Mouse (Mus musculus) lung, adult 18-20 months (tissue): ENCODE measurements around the gene Tyrobp.
A peak's percentile ranks its signal among the peaks of the same experiment; 100 is the strongest.

Source experiments
- DNase-seq, 2 experiments: peaks; one replicate each; pipeline ENCODE4 v3.0.0; 2022; ENCODE audit warnings: mixed read lengths in 2 of 2

Tyrobp gene

DNA sequence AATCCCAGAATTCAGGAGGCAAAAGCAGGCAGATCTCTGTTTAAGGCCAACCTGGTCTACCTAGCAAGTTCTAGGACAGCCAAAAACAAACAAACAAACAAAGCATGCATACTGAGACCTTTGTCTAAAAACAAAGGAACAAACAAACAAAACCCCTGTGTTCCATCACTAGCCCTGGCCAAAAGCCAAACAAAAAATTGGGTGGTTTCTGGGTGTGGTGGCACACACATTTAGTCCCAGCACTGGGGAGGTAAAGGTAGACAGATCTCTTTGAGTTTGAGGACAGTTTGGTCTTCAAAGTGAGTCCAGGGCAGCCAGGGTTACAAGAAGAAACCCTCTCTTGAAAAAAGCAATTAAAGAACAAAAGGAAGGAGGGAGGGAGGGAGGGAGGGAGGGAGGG, 15.8 kb downstream of the Tyrobp start:
- no peak for DNase-seq

DNA sequence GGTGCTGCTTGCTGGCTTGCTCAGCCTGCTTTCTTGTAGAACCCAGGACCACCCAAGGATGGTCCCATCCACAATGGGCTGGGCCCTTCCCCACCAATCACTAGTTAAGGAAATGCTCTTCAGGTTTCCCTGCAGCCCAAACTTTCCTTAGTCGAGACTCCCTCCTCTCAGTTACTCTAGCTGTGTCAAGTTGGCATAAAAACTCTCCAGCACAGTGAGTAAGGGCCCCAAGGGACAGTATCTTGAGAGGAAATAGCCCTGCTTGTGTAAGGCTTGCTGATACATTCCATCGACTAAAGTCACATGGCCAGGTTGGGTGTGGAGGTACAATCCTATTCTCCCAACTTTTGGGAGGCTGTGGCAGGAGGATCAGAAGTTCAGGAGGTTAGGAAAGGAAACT, 16.6 kb downstream of the Tyrobp start:
- no peak for DNase-seq

DNA sequence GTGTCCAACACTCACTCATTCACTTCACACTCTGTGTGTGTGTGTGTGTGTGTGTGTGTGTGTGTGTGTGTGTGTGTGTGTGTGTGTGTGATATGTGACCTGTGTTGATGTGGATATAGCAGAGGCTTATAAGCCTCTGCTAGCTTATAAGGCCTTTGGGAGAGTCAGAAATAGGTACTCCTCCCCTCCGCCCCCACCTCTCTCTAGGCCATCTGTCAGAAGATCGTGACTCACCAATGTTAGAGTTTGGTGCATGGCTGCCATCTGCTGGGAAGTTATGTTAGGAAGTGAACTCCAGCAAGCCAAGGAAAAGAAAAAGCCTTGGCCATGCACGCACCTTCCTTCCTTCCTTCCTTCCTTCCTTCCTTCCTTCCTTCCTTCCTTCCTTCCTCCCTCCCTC, 18.2 kb downstream of the Tyrobp start:
- peak; percentile 45 to 48 for DNase-seq

DNA sequence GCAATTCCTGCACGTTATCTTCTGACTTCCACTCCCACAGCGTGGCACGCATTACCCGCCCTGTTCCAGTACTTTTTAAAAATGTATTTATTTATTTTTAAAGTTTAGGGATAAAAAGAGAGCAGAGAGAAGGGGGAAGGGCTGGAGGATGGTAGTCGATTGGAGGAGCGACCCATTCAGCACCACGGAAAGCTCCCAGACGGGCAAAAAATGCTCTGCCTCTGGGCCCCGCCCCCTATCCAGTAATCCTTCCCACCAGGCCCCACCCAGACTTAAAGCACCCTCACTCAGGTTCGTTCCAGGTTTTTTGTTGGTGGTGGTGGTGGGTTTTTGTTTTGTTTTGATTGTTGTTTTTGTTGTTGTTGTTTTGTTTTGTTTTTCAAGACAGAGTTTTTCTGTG, 20.7 kb downstream of the Tyrobp start:
- DNase-seq, result peak in 1 of 2 experiments; percentile 34

DNA sequence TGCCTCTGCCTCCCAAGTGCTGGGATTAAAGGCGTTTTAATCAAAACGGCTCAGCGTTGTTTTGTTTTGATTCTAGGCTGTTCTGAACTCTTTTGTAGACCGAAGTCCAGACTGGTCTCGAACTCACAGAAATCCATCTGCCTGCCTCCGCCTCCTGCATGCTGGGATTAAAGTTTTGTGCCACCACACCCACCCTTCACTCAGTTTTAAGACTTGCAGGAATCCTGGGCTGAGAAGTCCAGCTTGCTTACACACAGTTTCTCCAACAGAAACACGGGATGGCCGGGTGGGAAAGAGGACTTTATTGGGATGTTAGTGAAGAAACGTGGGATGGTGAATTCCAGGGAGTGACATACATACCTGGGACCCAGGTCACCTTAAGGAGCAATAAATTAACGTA, 21.1 kb downstream of the Tyrobp start:
- no peak for DNase-seq

DNA sequence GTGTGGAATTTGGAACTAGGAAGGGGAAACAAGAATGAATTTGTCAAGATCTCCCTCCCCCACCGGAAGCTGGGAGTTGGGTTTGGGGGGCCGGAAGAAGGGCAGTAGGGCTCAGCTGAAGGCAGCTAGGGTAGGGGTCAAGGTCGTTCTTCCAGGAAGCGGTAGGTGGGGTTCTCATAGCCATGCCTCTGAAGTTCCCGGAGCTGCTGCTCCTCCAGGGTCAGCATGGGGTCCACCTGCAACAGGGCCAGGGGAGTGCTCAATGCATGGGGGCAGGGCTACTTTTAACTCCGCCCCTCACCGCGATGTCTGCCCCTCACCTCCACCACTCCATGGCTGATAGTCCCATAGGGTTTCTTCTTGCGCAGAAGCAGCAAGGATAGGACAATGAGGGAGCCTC, 21.6 kb downstream of the Tyrobp start:
- no peak for DNase-seq

DNA sequence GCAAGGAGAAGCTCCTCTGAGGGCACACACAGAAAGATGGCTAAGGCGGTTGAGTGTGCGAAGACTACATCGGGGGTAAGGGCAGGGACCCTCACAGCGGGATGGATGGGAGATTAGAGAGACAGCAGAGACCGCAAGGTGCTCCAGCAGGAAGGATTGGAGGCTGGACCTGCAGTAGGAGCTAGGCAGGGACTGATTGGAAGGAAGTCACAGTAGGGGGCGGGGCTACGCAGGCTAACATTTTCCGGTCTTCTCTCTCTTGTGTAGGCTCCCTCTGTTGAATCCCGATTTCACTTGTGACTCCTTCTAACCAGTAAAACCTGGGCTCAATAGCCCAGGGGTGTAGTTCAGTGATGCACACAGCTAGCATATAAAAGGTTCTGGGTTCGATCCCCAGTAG, 23.3 kb downstream of the Tyrobp start:
- no peak for DNase-seq

DNA sequence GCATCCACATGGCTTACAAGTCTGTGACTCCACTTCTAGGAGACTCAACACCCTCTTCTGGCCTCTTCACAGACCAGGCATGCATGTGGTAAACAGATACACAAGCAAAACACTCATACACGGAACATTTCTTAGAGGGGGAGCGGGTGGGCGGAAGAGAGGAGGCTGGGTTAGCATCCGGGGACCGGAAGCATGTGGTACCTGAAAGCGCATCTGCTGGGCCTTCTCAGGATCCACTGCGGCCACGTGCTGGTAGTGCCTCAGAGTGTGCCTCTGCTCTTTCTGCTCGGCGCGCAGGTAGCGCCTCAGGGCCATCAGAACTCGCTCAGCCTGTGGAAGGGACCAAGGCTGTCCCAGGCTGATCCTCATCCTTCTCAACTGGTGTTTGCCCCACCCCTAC, 26.2 kb downstream of the Tyrobp start:
- DNase-seq, result no peak

DNA sequence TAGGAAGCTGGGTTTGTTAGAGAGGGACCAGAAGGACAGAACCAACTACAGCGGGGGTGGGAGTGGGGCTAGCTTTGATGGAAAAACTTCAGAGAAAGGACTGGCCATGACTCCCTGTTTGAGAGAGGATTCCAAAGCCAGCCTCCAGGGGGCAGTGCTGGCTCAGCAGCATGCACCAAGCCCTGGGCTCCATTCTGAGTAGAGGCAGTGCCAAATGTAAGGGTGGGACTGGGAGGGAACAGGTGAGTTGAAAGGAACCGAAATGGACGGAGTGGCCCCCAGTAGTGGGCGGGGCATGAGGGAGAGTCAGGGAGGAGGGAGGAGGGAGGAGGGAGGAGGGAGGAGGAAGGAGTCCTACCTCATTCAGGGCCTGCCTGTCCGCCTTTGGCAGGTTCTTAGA, 27.1 kb downstream of the Tyrobp start:
- peak in 1 of 2 experiments; percentile 19 for DNase-seq

DNA sequence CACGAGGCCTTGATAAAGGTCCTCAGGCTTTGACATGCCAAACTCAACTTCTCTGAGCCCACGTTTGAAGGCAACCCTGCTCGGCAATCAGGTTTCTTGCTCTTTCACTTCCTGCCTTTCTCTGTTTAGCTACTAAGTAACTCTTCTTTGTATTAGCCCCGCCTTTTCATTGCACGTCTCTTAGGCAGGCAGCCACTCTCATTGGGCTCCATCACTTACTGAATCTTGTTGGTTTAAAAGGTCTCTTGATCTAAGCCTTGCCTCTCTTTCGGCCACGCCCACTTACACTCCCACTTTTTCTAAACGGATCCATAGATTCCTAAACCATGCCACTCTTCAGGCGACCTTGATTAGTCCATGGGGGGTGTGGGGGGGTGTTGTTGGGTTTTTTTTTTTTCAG, 30.1 kb downstream of the Tyrobp start:
- no peak for DNase-seq

DNA sequence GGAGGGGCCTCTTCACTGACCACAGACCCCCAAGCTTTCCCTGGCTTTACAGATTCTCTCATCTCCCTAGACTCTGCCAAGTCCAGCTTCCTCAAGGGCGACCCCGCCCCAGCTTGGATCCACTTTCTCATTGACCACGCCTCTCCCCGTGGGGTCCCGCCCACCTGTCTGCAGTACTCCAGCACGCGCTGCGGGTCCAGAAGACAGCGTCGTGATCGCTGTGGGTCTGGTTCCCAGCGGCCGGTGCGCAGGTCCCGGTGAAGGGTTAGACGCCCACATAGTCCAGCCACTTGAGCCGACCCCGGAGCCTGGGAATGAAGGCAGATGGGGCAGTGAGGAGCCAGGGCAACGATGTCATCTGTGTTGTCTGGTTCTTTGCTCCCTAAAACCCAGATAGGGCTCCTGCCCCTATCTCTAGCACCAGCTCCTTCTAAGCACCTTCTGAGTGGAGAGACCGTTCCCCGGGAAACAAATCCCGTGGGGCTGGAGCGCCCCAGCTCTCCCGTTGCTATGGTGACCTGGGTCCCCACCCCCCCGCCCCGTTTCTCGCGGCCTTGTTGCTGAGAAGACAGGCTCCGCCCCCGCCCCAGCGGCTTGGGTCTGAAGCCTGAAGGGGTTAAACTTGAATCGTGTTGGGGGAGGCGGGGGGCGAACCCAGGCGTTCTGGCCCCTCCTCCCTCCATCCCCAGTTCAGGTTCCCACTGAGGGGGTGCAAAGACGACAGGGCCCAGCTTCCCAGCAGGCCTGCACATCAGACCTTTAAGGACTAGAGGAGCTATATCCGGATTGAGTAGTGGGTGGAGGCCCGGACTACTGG, 30.8 kb downstream of the Tyrobp start:
- peak in 1 of 2 experiments; percentile 30 for DNase-seq

DNA sequence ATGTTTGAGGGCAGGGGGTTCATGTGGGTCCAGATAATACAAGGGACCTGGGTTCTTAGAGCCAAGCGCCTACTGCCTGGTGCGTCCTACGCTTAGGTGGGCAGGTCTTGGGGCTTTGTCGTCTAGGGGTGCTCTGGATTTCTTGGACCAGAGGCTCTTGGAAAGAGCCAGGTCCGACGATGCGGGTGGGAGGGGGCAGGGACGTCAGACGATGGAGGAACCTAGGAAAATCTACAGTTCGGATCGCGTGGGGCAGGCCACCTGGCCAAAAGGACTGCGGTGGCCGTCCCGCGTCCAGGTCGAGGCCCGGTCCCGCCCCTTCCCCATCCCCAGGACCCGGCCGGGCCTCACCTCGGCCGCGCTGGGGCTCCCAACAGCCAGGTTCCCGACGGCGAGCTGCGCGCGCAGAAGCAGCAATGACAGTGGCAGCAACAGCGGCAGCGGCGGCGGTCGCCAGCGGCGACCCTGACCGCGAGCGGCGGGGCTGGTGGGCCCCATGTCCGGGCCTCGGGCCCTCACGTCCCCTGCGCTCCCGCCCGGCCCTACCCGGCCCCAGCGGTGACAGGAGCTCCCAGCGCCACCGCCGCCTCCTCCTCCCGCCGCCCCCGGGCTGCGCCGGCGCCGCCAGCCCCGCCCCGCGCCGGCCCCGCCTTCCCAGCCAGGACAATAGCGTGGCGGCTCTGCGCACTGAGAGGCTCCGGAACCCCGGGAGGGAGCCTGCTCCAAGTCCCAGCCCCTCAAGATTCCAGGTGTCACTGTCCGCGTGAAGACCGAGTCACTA, 31.6 kb downstream of the Tyrobp start, which contains the start of gene Aplp1:
Gene Aplp1 (minus strand): TSS at position 565 of the 781 bp plus-strand sequence.
- DNase-seq, result peak; percentile 42 to 47

DNA sequence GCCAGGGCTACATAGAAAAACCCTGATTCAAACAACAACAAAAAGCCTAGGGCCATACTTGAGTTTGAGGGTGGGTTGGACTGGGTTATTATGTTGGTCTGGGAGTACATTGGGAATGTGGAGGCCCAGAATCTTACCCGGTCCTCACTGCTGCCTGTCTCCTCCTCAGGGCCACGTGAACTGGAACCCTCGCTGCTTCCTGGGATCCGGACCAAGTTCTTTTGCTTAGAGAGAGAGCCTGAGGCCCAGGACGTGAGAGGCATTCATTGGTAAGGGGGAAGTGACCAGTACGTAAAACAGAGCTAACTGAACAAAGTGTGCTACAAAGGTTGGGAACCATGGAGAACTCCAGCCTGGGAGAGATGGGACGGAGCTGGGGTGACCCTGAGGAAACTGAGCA, 36.7 kb downstream of the Tyrobp start:
- DNase-seq, result no peak

DNA sequence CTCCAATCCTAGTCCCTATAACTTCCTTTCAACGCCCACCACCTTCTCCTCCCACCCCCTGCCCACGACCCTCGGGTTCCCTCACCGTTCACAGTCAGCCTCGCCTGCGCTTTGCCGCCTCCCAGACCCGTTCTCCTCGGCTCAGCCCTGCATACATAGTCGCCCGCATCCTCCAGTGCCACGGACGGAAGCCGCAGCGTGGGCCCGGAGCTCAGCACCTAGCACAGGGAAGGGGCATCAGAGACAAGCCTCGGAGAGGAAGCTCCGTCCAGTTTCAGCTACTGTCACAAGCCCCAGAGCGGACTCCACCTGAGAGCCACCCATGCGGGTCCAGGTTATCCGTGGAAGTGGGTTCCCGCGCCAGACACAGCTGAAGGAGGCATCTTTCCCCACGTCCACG, 39.8 kb downstream of the Tyrobp start:
- DNase-seq, result no peak

DNA sequence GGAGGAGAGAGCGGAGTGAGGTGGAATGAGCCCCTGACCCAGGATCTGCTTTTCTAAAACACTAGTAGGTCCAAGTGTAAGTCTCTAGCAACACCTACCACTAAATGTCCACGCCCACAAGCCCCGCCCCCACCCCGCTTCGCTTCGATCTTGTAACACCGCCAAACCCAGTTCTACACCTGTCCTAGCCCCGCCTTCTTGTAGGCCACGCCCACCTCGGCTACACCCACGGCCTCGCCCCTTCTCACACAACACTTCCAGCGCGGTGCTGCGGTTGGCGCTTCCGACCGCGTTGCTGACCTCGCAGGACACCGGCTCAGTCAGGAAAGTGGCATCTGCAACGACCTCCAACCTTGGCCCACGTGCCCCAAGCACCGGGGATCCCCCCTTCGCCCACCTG, 40.2 kb downstream of the Tyrobp start:
- peak; percentile 59 to 67 for DNase-seq

DNA sequence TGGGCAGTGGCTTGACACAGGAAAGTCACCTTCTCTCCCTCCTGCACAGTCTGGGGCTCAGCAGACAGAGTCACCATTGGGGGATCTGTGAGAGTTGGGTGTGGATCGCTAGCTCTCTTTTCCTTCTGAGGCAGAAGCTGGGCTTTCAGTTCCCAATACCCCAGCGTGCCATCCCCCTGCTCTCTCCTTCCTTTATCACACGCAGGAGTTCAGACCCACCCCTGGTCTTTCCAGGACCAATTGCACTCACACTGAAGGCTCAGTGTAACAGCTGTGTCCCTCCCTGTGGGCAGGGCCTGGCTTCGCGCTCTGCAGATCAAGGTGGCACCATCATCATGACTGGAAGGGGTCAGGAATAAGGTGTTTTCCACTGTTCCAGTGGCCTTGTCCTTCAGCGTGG, 40.7 kb downstream of the Tyrobp start:
- no peak for DNase-seq

DNA sequence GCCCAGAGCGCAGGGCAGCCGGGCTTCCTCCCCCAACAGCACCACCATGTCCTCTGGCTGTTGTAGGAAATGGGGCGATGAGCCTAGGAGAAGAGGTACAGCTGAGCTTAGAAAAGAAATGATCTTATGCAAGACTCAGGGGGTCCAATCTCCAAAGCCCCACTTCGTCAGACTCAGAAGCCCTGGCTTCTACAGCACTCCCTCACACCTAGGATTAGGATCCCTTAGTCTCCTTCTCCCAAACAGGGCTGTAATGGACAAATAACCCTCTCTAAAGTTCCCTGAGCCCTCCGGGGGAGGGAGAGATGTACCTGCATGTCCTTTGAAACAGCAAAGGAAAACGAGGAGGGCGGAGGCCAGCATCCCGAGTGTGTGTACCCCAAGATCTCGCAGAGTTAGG, 42.9 kb downstream of the Tyrobp start:
- no peak for DNase-seq

DNA sequence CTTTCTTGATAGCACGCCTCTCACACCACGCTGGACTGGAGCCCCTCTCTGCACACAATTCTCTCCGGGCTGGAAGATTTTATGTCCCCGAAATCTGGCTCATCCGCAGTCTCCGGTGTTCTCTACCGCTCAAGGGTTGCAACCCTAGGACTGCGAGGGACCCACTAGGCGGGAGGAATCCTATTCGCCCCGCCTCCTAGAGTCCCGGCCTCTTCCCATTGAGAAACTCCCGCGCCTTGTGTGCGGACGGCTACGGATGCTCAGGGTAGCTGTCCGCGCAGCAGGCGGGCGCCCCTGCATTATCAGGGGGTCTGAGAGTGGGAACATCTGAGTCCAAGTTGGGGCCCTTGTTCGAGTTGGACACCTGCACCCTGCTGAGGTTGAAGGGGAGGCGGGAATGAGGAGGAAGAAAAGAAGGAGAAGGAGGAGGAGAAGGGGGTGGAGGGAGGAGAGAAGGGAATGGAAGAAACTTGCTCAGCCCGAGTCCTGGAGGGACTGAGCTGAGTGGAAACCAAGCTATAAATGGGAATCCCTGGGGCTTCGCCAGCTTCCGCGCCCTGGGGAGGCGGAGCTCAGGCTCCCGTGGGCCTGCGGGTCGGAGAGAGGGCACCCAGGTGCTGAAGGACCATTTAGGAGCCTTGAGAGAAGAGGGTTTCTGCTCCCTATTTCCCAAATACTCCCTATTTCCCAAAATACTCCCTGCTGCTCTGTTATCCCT, 43.5 kb downstream of the Tyrobp start:
- DNase-seq, result no peak

DNA sequence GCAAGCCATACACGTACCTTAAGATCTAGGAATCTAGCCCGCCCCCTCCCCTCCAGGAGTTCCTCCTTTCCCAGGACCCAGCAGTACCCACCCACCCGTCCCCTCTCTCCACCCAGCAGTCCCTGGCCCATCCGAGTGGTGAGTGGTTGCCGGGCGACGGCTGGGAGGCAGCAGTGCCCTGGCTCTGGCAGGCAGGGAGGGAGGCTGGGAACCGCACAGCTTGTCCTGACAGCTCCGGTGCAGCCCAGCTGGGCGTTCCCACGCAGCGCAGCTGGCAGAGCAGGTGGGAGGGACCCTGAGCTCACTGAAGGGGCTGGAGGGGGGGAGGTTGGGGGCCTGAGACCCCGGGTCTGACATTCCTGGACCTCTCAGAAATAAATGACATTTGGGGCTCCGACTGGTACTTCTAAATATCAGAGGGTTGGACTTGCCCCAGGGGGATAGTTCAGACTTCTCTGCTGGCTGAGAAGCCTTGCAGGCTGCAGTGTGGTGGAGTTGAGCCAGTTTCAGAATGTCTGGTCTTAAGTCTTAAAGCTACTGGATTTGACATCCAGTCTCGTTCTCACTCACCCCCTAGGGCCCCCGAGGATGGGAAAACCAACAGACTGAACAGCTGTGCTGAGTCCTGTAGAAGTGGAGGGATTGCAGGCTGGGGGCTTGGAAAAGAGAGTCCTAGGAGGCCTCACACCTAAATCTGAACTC, 44.2 kb downstream of the Tyrobp start, which contains the start of the genes Kirrel2 and Nphs1:
Gene Kirrel2 (minus strand): TSS at position 62 of the 702 bp plus-strand sequence.
Gene Nphs1 (plus strand): TSS at position 687 of the 702 bp plus-strand sequence.
- no peak for DNase-seq

DNA sequence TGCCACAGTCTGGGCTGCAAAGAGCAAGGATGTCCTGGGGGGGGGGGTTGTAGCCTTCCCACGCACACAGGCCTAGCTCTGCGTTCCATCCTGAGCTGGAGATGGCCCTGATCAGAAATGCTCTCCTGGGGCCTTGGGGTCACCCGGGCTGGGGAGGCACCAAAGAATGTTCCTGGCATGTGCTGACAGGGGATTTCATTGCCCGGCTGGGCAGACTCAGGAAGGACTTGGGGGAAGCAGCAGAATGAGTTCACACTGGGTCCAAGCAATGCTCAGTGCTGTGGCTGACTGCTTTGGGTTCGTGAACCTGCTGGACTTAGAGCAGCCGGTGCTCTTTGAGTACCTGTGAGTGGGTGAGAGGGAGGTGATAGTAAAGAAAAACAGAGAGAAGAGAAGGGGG, 45.9 kb downstream of the Tyrobp start:
- DNase-seq, result no peak

DNA sequence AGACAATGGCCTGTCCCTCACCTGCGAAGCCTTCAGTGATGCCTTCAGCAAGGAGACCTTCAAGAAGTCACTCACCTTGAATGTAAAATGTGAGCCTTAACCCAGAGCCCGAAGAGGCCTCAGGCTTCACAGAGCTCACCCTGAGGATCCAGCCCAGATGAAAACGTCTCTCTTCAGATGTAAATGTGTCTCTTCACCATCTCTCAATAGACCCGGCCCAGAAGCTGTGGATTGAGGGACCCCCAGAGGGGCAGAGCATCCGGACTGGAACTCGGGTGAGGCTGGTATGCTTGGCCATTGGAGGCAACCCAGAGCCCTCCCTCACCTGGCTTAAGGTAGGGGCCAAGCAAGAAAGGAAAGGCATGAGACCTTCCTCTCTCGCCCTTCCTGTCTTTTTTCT, 50.0 kb downstream of the Tyrobp start:
- DNase-seq, result no peak

DNA sequence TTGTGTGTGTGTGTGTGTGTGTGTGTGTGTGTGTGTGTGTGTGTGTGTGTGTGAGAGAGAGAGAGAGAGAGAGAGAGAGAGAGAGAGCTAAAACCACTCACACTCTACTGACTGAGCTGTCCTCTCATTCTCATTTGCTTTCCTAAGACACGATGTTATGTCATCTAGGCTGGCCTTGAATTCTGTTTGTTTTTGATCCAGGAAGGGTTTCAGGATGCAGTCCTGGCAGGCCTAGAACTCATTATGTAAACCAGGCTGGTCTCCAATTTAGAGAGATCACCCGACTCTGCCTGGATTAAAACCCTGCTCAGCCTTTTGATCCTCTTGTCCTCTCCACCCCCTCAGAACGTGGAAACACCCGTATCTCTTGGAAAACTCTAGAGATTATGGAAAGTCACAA, 50.4 kb downstream of the Tyrobp start:
- no peak for DNase-seq
